Mouse (Mus musculus) heart, embryonic 16.5 days (tissue): Measurements from ENCODE around the gene Ptpn18. TPM values are rescaled to one million over a fixed set of nuclear protein-coding genes. Genes with fewer than 3 reads are reported as not detected.

ENCODE experiments used
- ATAC-seq: fragments of 200-750 bp; cut with Nextera tagmentation; replicated peaks from 2 replicates; pipeline ENCODE4 v1.8.0; 2017; ENCODE audit warnings: moderate number of reproducible peaks; ENCODE audit not compliant: insufficient read depth, low FRiP score; ENCODE audit errors: extremely low read depth
- H3K27ac ChIP-seq: fragments of 300-500 bp; sonication (generic); 2 replicates; pipeline ENCODE4 v1.5.1; 2014; ENCODE audit warnings: mild to moderate bottlenecking, low read length, control low read depth, moderate library complexity
- H3K27me3 ChIP-seq: fragments of 300-500 bp; sonication (generic); 2 replicates; pipeline ENCODE4 v1.6.1; 2014; ENCODE audit warnings: low read length, mixed read lengths; ENCODE audit not compliant: control insufficient read depth, insufficient read depth
- H3K36me3 ChIP-seq: fragments of 300-500 bp; sonication (generic); 2 replicates; pipeline ENCODE4 v1.6.1; 2014; ENCODE audit not compliant: control insufficient read depth, insufficient read depth
- H3K4me1 ChIP-seq: fragments of 300-500 bp; sonication (generic); 2 replicates; pipeline ENCODE4 v1.6.1; 2014; ENCODE audit warnings: low read length, mixed read lengths; ENCODE audit not compliant: control insufficient read depth, insufficient read depth
- H3K4me2 ChIP-seq: fragments of 300-500 bp; sonication (generic); 2 replicates; pipeline ENCODE4 v1.6.1; 2014; ENCODE audit warnings: low read depth, mild to moderate bottlenecking, control low read depth, low read length
- H3K4me3 ChIP-seq: fragments of 300-500 bp; sonication (generic); 2 replicates; pipeline ENCODE4 v1.5.1; 2014; ENCODE audit warnings: mild to moderate bottlenecking, control low read depth, low read length
- H3K9ac ChIP-seq: fragments of 300-500 bp; sonication (generic); 2 replicates; pipeline ENCODE4 v1.6.1; 2014; ENCODE audit warnings: low read length, control low read depth
- H3K9me3 ChIP-seq: fragments of 300-500 bp; sonication (generic); replicated peaks from 2 replicates; pipeline ENCODE4 v1.6.1; 2016; ENCODE audit warnings: low read length; ENCODE audit not compliant: control insufficient read depth
- WGBS: fragments of 180-500 bp; shearing (Covaris S2); extraction: QIAGEN DNeasy Blood & Tissue Kit; methylation state at CpG from one replicate; pipeline ENCODE4 v1.1.7; 2014; 5-methylcytosine and 5-hydroxymethylcytosine counted together
- polyA plus RNA-seq: library from polyadenylated mRNA; unstranded; fragments of >200 nt; fragmentation: Nextera tagmentation; extraction: Ambion mirVana; gene quantifications from 2 replicates; pipeline ENCODE4 v1.2.1, GENCODE M21; 2015

Ptpn18 gene
- polyA plus RNA-seq: 18.1 and 25.8 TPM in 2 replicates

- ATAC-seq: peak; percentile 90
- no peaks in the 10 kb centered on the region for H3K36me3 ChIP-seq
- WGBS: under 1% methylated on average over 48 of the region's 48 CpGs
- peak within 1 kb of the TSS; percentile 92 for H3K4me2 ChIP-seq
- peak within 1 kb of the TSS; percentile 38 for H3K27ac ChIP-seq
- peak within 1 kb of the TSS; percentile 71 for H3K4me3 ChIP-seq
- H3K9me3 ChIP-seq: no peaks in the 10 kb centered on the region
- H3K27me3 ChIP-seq: peaks cover 11% of the 10 kb centered on the region
- H3K4me1 ChIP-seq: no peaks in the 10 kb centered on the region; the same call in 1 of the 2 replicates
- H3K9ac ChIP-seq: peak within 1 kb of the TSS; percentile 75
Observed at GRCm38 (mm10) chr1:34459284-34460060, at the start of gene Ptpn18. Ptpn18 (plus strand) TSS chr1:34459762.

GRCm38 (mm10) chr1:34428466-34428865 is 31.1 kb upstream of the Ptpn18 start:
- ATAC-seq: no peak
- Histone ChIP-seq H3K36me3 (peaks cover 25% of the 10 kb centered on the region), H3K4me3 (no peak overlapping the region), H3K4me2 (no peak overlapping the region), H3K4me1 (peaks cover 4% of the 10 kb centered on the region), H3K27me3 (no peaks in the 10 kb centered on the region), H3K9me3 (peaks cover 27% of the 10 kb centered on the region), H3K27ac (no peak overlapping the region), H3K9ac (no peak overlapping the region)
- 94% methylated on average over 2 of the region's 2 CpGs for WGBS

GRCm38 (mm10) chr1:34429281-34429680 is 30.3 kb upstream of the Ptpn18 start:
- Histone ChIP-seq H3K9ac (no peak overlapping the region), H3K4me3 (no peak overlapping the region), H3K9me3 (peaks cover 27% of the 10 kb centered on the region), H3K27me3 (no peaks in the 10 kb centered on the region), H3K27ac (no peak overlapping the region), H3K36me3 (peaks cover 25% of the 10 kb centered on the region), H3K4me2 (no peak overlapping the region), H3K4me1 (peaks cover 11% of the 10 kb centered on the region)
- 91% methylated on average over 4 of the region's 4 CpGs for WGBS
- no peak for ATAC-seq

- Histone ChIP-seq H3K9me3 (peaks cover 27% of the 10 kb centered on the region), H3K27me3 (no peaks in the 10 kb centered on the region), H3K4me1 (peaks cover 15% of the 10 kb centered on the region), H3K4me2 (no peak overlapping the region), H3K9ac (no peak overlapping the region), H3K36me3 (peaks cover 25% of the 10 kb centered on the region), H3K4me3 (no peak overlapping the region), H3K27ac (no peak overlapping the region)
- no peak for ATAC-seq
- WGBS: 94% methylated on average over 3 of the region's 3 CpGs
Observed at GRCm38 (mm10) chr1:34430981-34431380, 28.6 kb upstream of the Ptpn18 start.

GRCm38 (mm10) chr1:34431431-34431830 is 28.1 kb upstream of the Ptpn18 start:
- Histone ChIP-seq H3K9ac (no peak overlapping the region), H3K27me3 (no peaks in the 10 kb centered on the region), H3K27ac (no peak overlapping the region), H3K9me3 (peaks cover 27% of the 10 kb centered on the region), H3K4me1 (peaks cover 15% of the 10 kb centered on the region), H3K36me3 (peaks cover 25% of the 10 kb centered on the region), H3K4me3 (no peak overlapping the region), H3K4me2 (no peak overlapping the region)
- 95% methylated on average over 9 of the region's 9 CpGs for WGBS
- no peak for ATAC-seq

GRCm38 (mm10) chr1:34432411-34432775 is 27.2 kb upstream of the Ptpn18 start:
- peak overlapping the region; percentile 59 for H3K4me3 ChIP-seq
- peaks cover 27% of the 10 kb centered on the region for H3K36me3 ChIP-seq
- H3K27me3 ChIP-seq: no peaks in the 10 kb centered on the region
- ATAC-seq: no peak
- peaks cover 15% of the 10 kb centered on the region for H3K4me1 ChIP-seq
- peak overlapping the region; percentile 79 for H3K9ac ChIP-seq
- H3K27ac ChIP-seq: no peak overlapping the region
- peak overlapping the region; percentile 83 for H3K4me2 ChIP-seq
- H3K9me3 ChIP-seq: peaks cover 27% of the 10 kb centered on the region
- whole genome bisulfite sequencing: 54% methylated on average over 13 of the region's 13 CpGs

- Histone ChIP-seq H3K4me1 (peaks cover 15% of the 10 kb centered on the region), H3K9me3 (peaks cover 27% of the 10 kb centered on the region), H3K4me2 (peak overlapping the region; percentile 83), H3K4me3 (peak overlapping the region; percentile 59), H3K27me3 (no peaks in the 10 kb centered on the region), H3K27ac (peak overlapping the region; percentile 79), H3K36me3 (peaks cover 27% of the 10 kb centered on the region), H3K9ac (peak overlapping the region; percentile 79)
- ATAC-seq: peak; percentile 20; the same call in 1 of the 2 replicates
- WGBS: 13% methylated on average over 35 of the region's 35 CpGs
Observed at GRCm38 (mm10) chr1:34432776-34433481, 26.6 kb upstream of the Ptpn18 start.

GRCm38 (mm10) chr1:34433891-34434521 is 25.6 kb upstream of the Ptpn18 start:
- no peak for ATAC-seq
- H3K27ac ChIP-seq: peak overlapping the region; percentile 79
- peak overlapping the region; percentile 83 for H3K4me2 ChIP-seq
- H3K36me3 ChIP-seq: peaks cover 26% of the 10 kb centered on the region
- H3K9me3 ChIP-seq: peaks cover 23% of the 10 kb centered on the region
- H3K27me3 ChIP-seq: no peaks in the 10 kb centered on the region
- H3K4me1 ChIP-seq: peaks cover 22% of the 10 kb centered on the region
- WGBS: 13% methylated on average over 19 of the region's 19 CpGs
- H3K9ac ChIP-seq: peak overlapping the region; percentile 72
- H3K4me3 ChIP-seq: peak overlapping the region; percentile 80
